Mouse (Mus musculus) hindbrain, embryonic 14.5 days (tissue): ENCODE results near the gene Bloc1s1. TPM values are rescaled to one million over a fixed set of nuclear protein-coding genes. Genes with fewer than 3 reads are reported as not detected.

Experiments used
- ATAC-seq: fragments of 200-750 bp; cut with Nextera tagmentation; 2 replicates; pipeline ENCODE4 v1.8.0; 2017; ENCODE audit warnings: moderate number of reproducible peaks, mild to moderate bottlenecking, moderate TSS enrichment, moderate library complexity; ENCODE audit not compliant: low FRiP score
- DNase-seq: peaks from one replicate; pipeline ENCODE4 v3.0.0-alpha.2; 2015; ENCODE audit warnings: low spot score
- H3K27ac ChIP-seq: fragments of 300-500 bp; sonication (generic); 2 replicates; pipeline ENCODE4 v1.5.1; 2014; ENCODE audit warnings: mild to moderate bottlenecking, moderate library complexity
- H3K27me3 ChIP-seq: fragments of 300-500 bp; sonication (generic); 2 replicates; pipeline ENCODE4 v1.6.1; 2014; ENCODE audit warnings: mild to moderate bottlenecking, low read length, mixed read lengths; ENCODE audit not compliant: control insufficient read depth, insufficient read depth
- H3K36me3 ChIP-seq: fragments of 300-500 bp; sonication (generic); replicated peaks from 2 replicates; pipeline ENCODE4 v1.6.1; 2014; ENCODE audit not compliant: control insufficient read depth, insufficient read depth
- H3K4me1 ChIP-seq: fragments of 300-500 bp; sonication (generic); replicated peaks from 2 replicates; pipeline ENCODE4 v1.6.1; 2014; ENCODE audit warnings: antibody characterized with exemption, low read length, mixed read lengths; ENCODE audit not compliant: control insufficient read depth, insufficient read depth
- H3K4me2 ChIP-seq: fragments of 300-500 bp; sonication (generic); replicated peaks from 2 replicates; pipeline ENCODE4 v1.6.1; 2014; ENCODE audit warnings: mild to moderate bottlenecking, moderate library complexity
- H3K4me3 ChIP-seq: fragments of 300-500 bp; sonication (generic); replicated peaks from 2 replicates; pipeline ENCODE4 v1.5.1; 2014; ENCODE audit warnings: mild to moderate bottlenecking, low read length
- H3K9ac ChIP-seq: fragments of 300-500 bp; sonication (generic); 2 replicates; pipeline ENCODE4 v1.6.1; 2014
- H3K9me3 ChIP-seq: fragments of 300-500 bp; sonication (generic); 2 replicates; pipeline ENCODE4 v1.6.1; 2016; ENCODE audit warnings: low read length; ENCODE audit not compliant: control insufficient read depth
- WGBS: fragments of 180-500 bp; shearing (Covaris S2); extraction: QIAGEN DNeasy Blood & Tissue Kit; methylation state at CpG from one replicate; pipeline ENCODE4 v1.1.7; 2014; 5-methylcytosine and 5-hydroxymethylcytosine counted together
- polyA plus RNA-seq: library from polyadenylated mRNA; unstranded; fragments of >200 nt; fragmentation: Nextera tagmentation; extraction: Ambion mirVana; gene quantifications from 2 replicates; pipeline ENCODE4 v1.2.1, GENCODE M21; 2014

The Bloc1s1 gene
- 228 and 269 TPM in 2 replicates for polyA plus RNA-seq

DNA sequence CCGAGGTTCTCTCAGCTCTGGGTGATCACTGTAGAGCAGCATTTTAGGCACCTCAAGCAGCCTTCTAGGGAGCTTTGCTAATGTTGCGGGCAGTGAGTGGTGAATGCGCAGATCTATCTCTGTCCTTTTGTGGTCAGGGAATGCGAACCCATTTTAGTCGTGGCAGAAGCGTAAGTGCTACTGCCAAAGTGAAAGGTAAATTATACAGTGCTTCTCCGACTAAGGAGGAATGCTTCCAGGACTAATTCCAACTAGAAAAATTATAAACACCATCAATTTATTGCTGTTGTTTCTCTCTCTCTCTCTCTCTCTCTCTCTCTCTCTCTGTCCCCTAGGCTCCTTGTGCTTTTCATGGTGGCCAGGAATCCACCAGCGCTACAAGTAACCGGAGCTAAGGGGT, at the start of gene Bloc1s1:
Gene Bloc1s1 (minus strand): TSS at position 101 of the 400 bp plus-strand sequence.
- peaks cover 26% of the 10 kb centered on the region for H3K4me1 ChIP-seq
- WGBS, result 65% methylated on average over 9 of the region's 9 CpGs

GRCm38 (mm10) chr10:128972841-128973240, 49.0 kb upstream of the Bloc1s1 start:
- no peak for DNase-seq

More for the DNA sequence above, at the start of gene Bloc1s1:
- Histone ChIP-seq H3K27ac (peak within 1 kb of the TSS; percentile 83), H3K9me3 (no peaks in the 10 kb centered on the region), H3K9ac (peak within 1 kb of the TSS; percentile 66), H3K4me2 (peak within 1 kb of the TSS; percentile 62), H3K36me3 (no peaks in the 10 kb centered on the region), H3K4me3 (peak within 1 kb of the TSS; percentile 51), H3K27me3 (peaks cover 5% of the 10 kb centered on the region; the same call in 1 of the 2 replicates)
- peak; percentile 0; the same call in 1 of the 2 replicates for ATAC-seq
- no peak for DNase-seq

GRCm38 (mm10) chr10:128970740-128971250, 47.0 kb upstream of the Bloc1s1 start:
- H3K4me1 ChIP-seq, result no peaks in the 10 kb centered on the region
- no peaks in the 10 kb centered on the region for H3K27me3 ChIP-seq
- H3K9ac ChIP-seq, result no peak overlapping the region
- H3K4me3 ChIP-seq, result no peak overlapping the region
- no peaks in the 10 kb centered on the region for H3K9me3 ChIP-seq
- no peak overlapping the region for H3K4me2 ChIP-seq
- 64% methylated on average over 1 of the region's 1 CpGs for WGBS
- H3K36me3 ChIP-seq, result no peaks in the 10 kb centered on the region
- no peak overlapping the region for H3K27ac ChIP-seq
- ATAC-seq (no peak), DNase-seq (no peak)

More at GRCm38 (mm10) chr10:128972841-128973240, 49.0 kb upstream of the Bloc1s1 start:
- no peak overlapping the region for H3K4me3 ChIP-seq
- no peaks in the 10 kb centered on the region for H3K4me1 ChIP-seq
- no peak overlapping the region for H3K9ac ChIP-seq
- H3K27me3 ChIP-seq, result no peaks in the 10 kb centered on the region
- no peaks in the 10 kb centered on the region for H3K9me3 ChIP-seq
- no peaks in the 10 kb centered on the region for H3K36me3 ChIP-seq
- H3K27ac ChIP-seq, result no peak overlapping the region
- H3K4me2 ChIP-seq, result no peak overlapping the region
- no peak for ATAC-seq
- WGBS, result 81% methylated on average over 4 of the region's 4 CpGs

DNA sequence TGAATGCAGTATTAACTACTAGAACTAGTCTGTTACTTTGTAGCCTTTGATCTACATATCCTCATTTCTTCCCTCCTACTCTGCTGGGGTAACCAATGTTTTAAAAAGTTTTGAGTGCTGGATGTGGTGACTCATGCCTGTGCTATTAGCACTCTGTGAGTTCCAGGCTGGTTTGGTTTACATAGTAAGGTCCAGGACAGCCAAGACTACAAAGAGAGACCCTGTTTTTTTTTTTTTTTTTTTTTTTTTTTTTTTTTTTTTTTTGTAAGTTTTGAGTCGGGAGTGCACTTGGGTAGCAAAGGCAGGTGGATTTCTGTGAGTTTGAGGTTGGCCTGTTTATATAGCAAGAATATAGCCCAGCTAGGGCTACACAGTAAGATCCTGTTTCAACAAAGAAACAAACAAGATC, 44.5 kb upstream of the Bloc1s1 start:
- Histone ChIP-seq H3K27ac (no peak overlapping the region), H3K9ac (no peak overlapping the region), H3K27me3 (no peaks in the 10 kb centered on the region), H3K4me3 (no peak overlapping the region), H3K9me3 (no peaks in the 10 kb centered on the region), H3K36me3 (no peaks in the 10 kb centered on the region), H3K4me2 (no peak overlapping the region), H3K4me1 (no peaks in the 10 kb centered on the region)
- 64% methylated on average over 1 of the region's 1 CpGs for WGBS
- DNase-seq (no peak), ATAC-seq (no peak)

DNA sequence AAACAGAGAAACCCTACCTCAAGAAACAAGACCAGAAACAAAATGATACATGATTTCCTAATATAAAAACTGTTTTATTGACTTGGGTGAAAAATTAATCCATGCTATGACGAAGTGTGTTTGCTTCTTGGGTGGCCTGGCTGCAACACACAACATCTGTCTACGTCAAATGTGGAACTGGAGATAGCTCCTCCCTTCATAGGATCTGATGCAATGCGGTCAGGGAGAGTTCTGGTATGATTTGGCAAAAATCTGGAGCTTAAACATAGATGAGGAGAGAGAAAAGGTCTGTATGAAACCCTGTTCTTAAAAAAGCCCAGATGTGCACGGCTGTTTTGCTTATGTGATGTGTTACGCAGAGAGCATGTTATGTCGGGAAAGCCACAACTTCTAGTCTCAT, 42.0 kb upstream of the Bloc1s1 start:
- H3K36me3 ChIP-seq, result no peaks in the 10 kb centered on the region

DNA sequence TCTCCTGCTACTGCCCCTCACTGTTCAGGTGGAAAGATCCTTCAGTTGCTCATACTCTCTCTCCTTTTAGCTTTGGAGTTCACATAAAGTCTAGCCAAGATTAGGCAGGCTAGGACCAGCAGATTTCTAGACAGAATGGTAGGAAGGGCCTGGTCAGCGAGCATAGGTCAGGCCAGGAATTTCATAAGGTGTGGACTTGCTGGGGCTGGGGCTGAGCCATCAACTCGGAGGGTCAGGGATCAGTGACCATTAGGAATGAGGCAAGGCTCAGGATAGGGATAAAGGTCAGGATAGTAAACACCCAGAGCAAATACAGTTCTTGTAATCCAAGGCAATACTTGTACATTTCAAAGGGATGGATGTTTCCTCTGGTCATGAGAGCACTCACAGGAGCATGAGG, 41.1 kb upstream of the Bloc1s1 start:
- H3K4me2 ChIP-seq, result no peak overlapping the region
- no peaks in the 10 kb centered on the region for H3K27me3 ChIP-seq
- H3K4me3 ChIP-seq, result no peak overlapping the region
- H3K9ac ChIP-seq, result no peak overlapping the region
- no peaks in the 10 kb centered on the region for H3K4me1 ChIP-seq
- ATAC-seq (no peak), DNase-seq (no peak)
- no peaks in the 10 kb centered on the region for H3K9me3 ChIP-seq
- H3K27ac ChIP-seq, result no peak overlapping the region
- WGBS, result 70% methylated on average over 2 of the region's 2 CpGs
- no peaks in the 10 kb centered on the region for H3K36me3 ChIP-seq

More for the DNA sequence above, 42.0 kb upstream of the Bloc1s1 start:
- Histone ChIP-seq H3K4me3 (no peak overlapping the region), H3K27ac (no peak overlapping the region), H3K4me2 (no peak overlapping the region), H3K4me1 (no peaks in the 10 kb centered on the region), H3K27me3 (no peaks in the 10 kb centered on the region), H3K9ac (no peak overlapping the region), H3K9me3 (no peaks in the 10 kb centered on the region)
- 90% methylated on average over 6 of the region's 6 CpGs for WGBS
- ATAC-seq, result no peak
- DNase-seq, result no peak

DNA sequence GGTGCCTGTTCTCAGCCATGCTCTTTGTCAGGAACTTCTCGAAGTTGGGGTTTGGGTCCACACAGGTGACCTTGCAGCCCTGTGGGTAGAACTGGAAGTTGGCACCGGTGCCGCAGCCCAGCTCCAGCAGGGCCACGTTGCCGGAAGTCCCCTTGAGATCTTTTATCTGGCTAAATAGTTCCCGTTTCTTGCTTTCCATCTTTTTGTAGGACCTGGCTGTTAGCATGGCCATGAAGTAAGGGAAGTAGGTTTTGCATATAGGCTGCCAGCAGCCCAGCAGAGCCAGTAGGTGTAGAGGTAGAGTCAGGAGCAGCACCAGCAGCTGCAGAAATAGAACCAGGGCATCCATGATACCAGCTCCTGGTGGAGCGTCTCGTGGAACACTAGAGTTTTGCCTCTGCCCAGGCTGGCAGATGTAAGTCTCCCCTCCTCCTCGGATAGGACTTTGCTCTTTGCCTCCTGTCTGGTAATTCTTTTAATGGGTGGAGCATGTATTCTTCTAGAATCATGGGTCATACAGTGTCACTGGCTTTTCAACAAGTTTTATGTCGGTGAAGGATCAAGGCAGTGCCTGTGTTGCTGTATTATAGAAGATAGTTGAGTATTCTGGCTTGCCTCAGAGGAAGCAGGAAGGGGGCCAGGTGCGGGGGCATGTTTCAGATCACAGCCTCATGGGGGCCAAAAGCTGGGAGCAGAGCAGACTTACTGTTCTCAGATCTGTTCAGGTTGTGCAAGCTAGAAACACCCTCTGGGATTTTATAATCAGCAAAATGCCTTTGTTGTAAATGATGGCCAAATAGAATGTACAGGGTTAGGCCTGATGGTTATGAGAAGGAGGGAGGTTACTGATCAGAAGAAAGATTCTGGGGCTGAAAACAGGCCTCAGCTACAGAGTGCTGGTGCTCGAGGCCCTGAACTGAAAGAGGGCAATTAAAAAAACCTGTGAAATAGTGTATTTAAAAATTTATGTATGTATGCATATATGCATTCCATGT, 37.1 kb upstream of the Bloc1s1 start, which contains the start of gene Mettl7b:
Gene Mettl7b (minus strand): TSS at position 399 of the 995 bp plus-strand sequence.
- Histone ChIP-seq H3K27ac (no peak within 1 kb of the TSS), H3K9me3 (no peaks in the 10 kb centered on the region), H3K36me3 (no peaks in the 10 kb centered on the region), H3K4me1 (no peaks in the 10 kb centered on the region), H3K27me3 (no peaks in the 10 kb centered on the region), H3K4me3 (no peak within 1 kb of the TSS), H3K4me2 (no peak within 1 kb of the TSS), H3K9ac (no peak within 1 kb of the TSS)
- ATAC-seq (no peak), DNase-seq (no peak)
- WGBS, result 85% methylated on average over 12 of the region's 12 CpGs

DNA sequence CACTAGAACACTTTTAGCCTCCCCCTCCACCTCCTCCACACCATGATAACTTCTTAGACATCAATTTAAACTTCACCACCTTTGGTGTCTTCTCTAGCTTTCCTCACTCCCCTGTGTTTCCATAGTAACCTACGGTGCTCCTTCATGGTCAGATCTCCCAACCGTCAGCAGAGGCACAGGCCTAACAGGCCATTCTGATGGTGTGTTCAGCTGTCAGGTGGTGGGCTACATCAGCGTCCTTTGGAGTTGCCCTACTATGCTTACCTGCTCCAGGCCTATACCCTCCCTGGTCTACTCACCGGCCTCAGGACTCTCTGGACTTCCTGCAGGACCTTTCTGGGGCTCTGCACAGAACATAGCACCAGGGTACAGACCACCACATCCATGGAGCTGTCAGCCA, 36.3 kb upstream of the Bloc1s1 start:
- ATAC-seq (no peak), DNase-seq (no peak)
- H3K4me3 ChIP-seq, result no peak overlapping the region
- no peaks in the 10 kb centered on the region for H3K27me3 ChIP-seq
- H3K4me1 ChIP-seq, result no peaks in the 10 kb centered on the region
- no peak overlapping the region for H3K4me2 ChIP-seq
- WGBS, result 75% methylated on average over 4 of the region's 4 CpGs
- no peaks in the 10 kb centered on the region for H3K9me3 ChIP-seq
- H3K9ac ChIP-seq, result no peak overlapping the region
- no peaks in the 10 kb centered on the region for H3K36me3 ChIP-seq
- H3K27ac ChIP-seq, result no peak overlapping the region

GRCm38 (mm10) chr10:128958340-128958739, 34.5 kb upstream of the Bloc1s1 start:
- no peak overlapping the region for H3K9ac ChIP-seq
- no peaks in the 10 kb centered on the region for H3K27me3 ChIP-seq
- H3K36me3 ChIP-seq, result no peaks in the 10 kb centered on the region
- DNase-seq, result no peak
- H3K4me3 ChIP-seq, result no peak overlapping the region
- no peak for ATAC-seq
- no peak overlapping the region for H3K27ac ChIP-seq
- H3K4me1 ChIP-seq, result no peaks in the 10 kb centered on the region
- H3K9me3 ChIP-seq, result no peaks in the 10 kb centered on the region
- no peak overlapping the region for H3K4me2 ChIP-seq
- WGBS, result 80% methylated on average over 10 of the region's 10 CpGs
